Mouse (Mus musculus): ENCODE data around the gene Zfp672. TPM values are rescaled to one million over a fixed set of nuclear protein-coding genes. Genes with fewer than 3 reads are reported as not detected.
"Not testable (repeated sequence)": the region's sequence is repeated elsewhere in the genome, so short reads cannot be mapped to it uniquely, and the experiment has no call there.

Gene Zfp672
- polyA plus RNA-seq, 1 experiment: 12.5 TPM

DNA sequence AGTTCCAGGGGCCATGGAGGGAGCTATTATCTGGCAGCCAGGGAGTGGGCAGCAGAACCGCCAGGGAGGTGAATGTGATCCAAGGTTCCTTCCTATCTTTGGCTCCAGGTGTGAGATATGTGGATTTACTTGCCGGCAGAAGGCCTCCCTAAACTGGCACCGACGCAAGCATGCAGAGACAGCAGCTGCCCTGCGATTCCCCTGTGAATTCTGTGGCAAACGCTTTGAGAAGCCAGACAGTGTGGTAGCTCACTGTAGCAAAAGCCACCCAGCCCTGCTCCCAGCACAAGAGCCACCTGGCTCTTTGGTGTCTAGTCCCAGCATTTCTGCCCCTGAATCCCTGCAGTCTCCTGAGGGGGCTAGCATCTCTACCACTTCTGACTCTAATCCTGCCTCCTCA, 16.1 kb downstream of the Zfp672 start:
- H3K79me2 ChIP-seq (ENCODE audit: control insufficient read depth, insufficient read depth): no peaks in the 10 kb centered on the region
- TF ChIP-seq CEBPB (IDR thresholded peaks at IDR 0.05; ENCODE audit: low read depth) (no peak), USF1 (IDR thresholded peaks at IDR 0.05; ENCODE audit: low read depth) (no peak), CTCF (IDR thresholded peaks at IDR 0.05; ENCODE audit: control insufficient read depth, insufficient read depth, insufficient read length) (no peak), MYOD1 (IDR thresholded peaks at IDR 0.05; ENCODE audit: control insufficient read depth, insufficient read length, low read depth) (no peak), MYOG (IDR thresholded peaks at IDR 0.05; ENCODE audit: control insufficient read depth, extremely low read depth, insufficient read length) (no peak)
- H3K4me3 ChIP-seq (ENCODE audit: insufficient read depth, poor library complexity, severe bottlenecking): no peak overlapping the region
- no peak overlapping the region for H3ac ChIP-seq (ENCODE audit: control insufficient read depth, insufficient read length, low read depth)
- H3K27me3 ChIP-seq (ENCODE audit: control insufficient read depth, insufficient read depth, insufficient read length): no peaks in the 10 kb centered on the region
- peaks cover 67% of the 10 kb centered on the region for H3K36me3 ChIP-seq (ENCODE audit: control insufficient read depth, insufficient read depth)
- H3K79me3 ChIP-seq (ENCODE audit: low read depth): no peaks in the 10 kb centered on the region

- Histone ChIP-seq H3K4me3 (ENCODE audit: insufficient read depth, poor library complexity, severe bottlenecking) (no peak overlapping the region), H3K27me3 (ENCODE audit: control insufficient read depth, insufficient read depth, insufficient read length) (no peaks in the 10 kb centered on the region), H3K79me3 (ENCODE audit: low read depth) (peaks cover 2% of the 10 kb centered on the region), H3K79me2 (ENCODE audit: control insufficient read depth, insufficient read depth) (peaks cover 12% of the 10 kb centered on the region), H3ac (ENCODE audit: control insufficient read depth, insufficient read length, low read depth) (no peak overlapping the region), H3K36me3 (ENCODE audit: control insufficient read depth, insufficient read depth) (peaks cover 14% of the 10 kb centered on the region)
- no peak for TF ChIP-seq USF1 (IDR thresholded peaks at IDR 0.05; ENCODE audit: low read depth)
- no peak for TF ChIP-seq CEBPB (IDR thresholded peaks at IDR 0.05; ENCODE audit: low read depth)
- no peak for TF ChIP-seq MAX (IDR thresholded peaks at IDR 0.05)
- TF ChIP-seq CTCF (IDR thresholded peaks at IDR 0.05; ENCODE audit: control insufficient read depth, insufficient read depth, insufficient read length): no peak
- no peak for TF ChIP-seq MYOG (IDR thresholded peaks at IDR 0.05; ENCODE audit: control insufficient read depth, extremely low read depth, insufficient read length)
- TF ChIP-seq MYOD1 (IDR thresholded peaks at IDR 0.05; ENCODE audit: control insufficient read depth, insufficient read length, low read depth): no peak
- TF ChIP-seq FOSL1 (IDR thresholded peaks at IDR 0.05; ENCODE audit: insufficient read depth, low read length, poor library complexity, severe bottlenecking): no peak
Measured at GRCm38 (mm10) chr11:58308661-58309060, 21.5 kb downstream of the Zfp672 start.

- TF ChIP-seq MAX (IDR thresholded peaks at IDR 0.05): peak; percentile 69
- no peak for TF ChIP-seq FOSL1 (IDR thresholded peaks at IDR 0.05; ENCODE audit: insufficient read depth, low read length, poor library complexity, severe bottlenecking)
- Histone ChIP-seq H3ac (ENCODE audit: control insufficient read depth, insufficient read length, low read depth) (peak overlapping the region; percentile 78), H3K79me3 (ENCODE audit: low read depth) (peaks cover 2% of the 10 kb centered on the region), H3K27me3 (ENCODE audit: control insufficient read depth, insufficient read depth, insufficient read length) (no peaks in the 10 kb centered on the region), H3K4me3 (ENCODE audit: insufficient read depth, poor library complexity, severe bottlenecking) (peak overlapping the region; percentile 56), H3K79me2 (ENCODE audit: control insufficient read depth, insufficient read depth) (peaks cover 12% of the 10 kb centered on the region), H3K36me3 (ENCODE audit: control insufficient read depth, insufficient read depth) (peaks cover 13% of the 10 kb centered on the region)
Measured at GRCm38 (mm10) chr11:58307411-58308080, 22.6 kb downstream of the Zfp672 start.

GRCm38 (mm10) chr11:58306860-58307308, 23.3 kb downstream of the Zfp672 start, which contains the start of gene Zfp692:
Gene Zfp692 (plus strand): TSS chr11:58307069.
- TF ChIP-seq MYOD1 (IDR thresholded peaks at IDR 0.05; ENCODE audit: control insufficient read depth, insufficient read length, low read depth) (no peak), MAX (IDR thresholded peaks at IDR 0.05) (peak; percentile 85)
- peaks cover 13% of the 10 kb centered on the region for H3K36me3 ChIP-seq (ENCODE audit: control insufficient read depth, insufficient read depth)
- H3K79me3 ChIP-seq (ENCODE audit: low read depth): peaks cover 2% of the 10 kb centered on the region
- H3K4me3 ChIP-seq (ENCODE audit: insufficient read depth, poor library complexity, severe bottlenecking): peak within 1 kb of the TSS; percentile 56
- H3K79me2 ChIP-seq (ENCODE audit: control insufficient read depth, insufficient read depth): peaks cover 12% of the 10 kb centered on the region
- no peaks in the 10 kb centered on the region for H3K27me3 ChIP-seq (ENCODE audit: control insufficient read depth, insufficient read depth, insufficient read length)
- peak within 1 kb of the TSS; percentile 78 for H3ac ChIP-seq (ENCODE audit: control insufficient read depth, insufficient read length, low read depth)

DNA sequence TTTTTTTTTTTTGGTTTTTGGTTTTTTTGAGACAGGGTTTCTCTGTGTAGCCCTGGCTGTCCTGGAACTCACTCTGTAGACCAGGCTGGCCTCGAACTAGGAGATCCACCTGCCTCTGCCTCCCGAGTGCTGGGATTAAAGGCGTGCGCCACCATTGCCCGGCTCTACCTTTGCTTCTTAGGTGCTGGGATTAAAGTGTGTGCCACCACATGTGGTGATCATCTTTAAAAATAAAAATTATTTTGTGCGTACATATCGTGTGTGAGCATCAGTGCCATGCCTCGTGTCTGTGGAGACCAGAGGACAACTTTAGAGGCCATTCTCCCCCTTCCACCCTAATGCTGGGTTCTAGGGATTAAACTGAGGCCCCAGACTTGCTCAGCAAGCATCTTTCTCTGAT, 24.8 kb downstream of the Zfp672 start:
- H3K4me3 ChIP-seq (ENCODE audit: insufficient read depth, poor library complexity, severe bottlenecking); H3K27me3 ChIP-seq (ENCODE audit: control insufficient read depth, insufficient read depth, insufficient read length); H3K79me3 ChIP-seq (ENCODE audit: low read depth); H3K36me3 ChIP-seq (ENCODE audit: control insufficient read depth, insufficient read depth); H3ac ChIP-seq (ENCODE audit: control insufficient read depth, insufficient read length, low read depth): not testable (repeated sequence)
- H3K79me2 ChIP-seq (ENCODE audit: control insufficient read depth, insufficient read depth): peaks cover 12% of the 10 kb centered on the region

GRCm38 (mm10) chr11:58303594-58303993, 26.5 kb downstream of the Zfp672 start:
- Histone ChIP-seq H3K79me3 (ENCODE audit: low read depth) (peaks cover 2% of the 10 kb centered on the region), H3K79me2 (ENCODE audit: control insufficient read depth, insufficient read depth) (peaks cover 12% of the 10 kb centered on the region), H3K36me3 (ENCODE audit: control insufficient read depth, insufficient read depth) (no peaks in the 10 kb centered on the region), H3K27me3 (ENCODE audit: control insufficient read depth, insufficient read depth, insufficient read length) (no peaks in the 10 kb centered on the region), H3K4me3 (ENCODE audit: insufficient read depth, poor library complexity, severe bottlenecking) (no peak overlapping the region), H3ac (ENCODE audit: control insufficient read depth, insufficient read length, low read depth) (no peak overlapping the region)
- TF ChIP-seq CEBPB (IDR thresholded peaks at IDR 0.05; ENCODE audit: low read depth) (no peak), MAX (IDR thresholded peaks at IDR 0.05) (no peak), CTCF (IDR thresholded peaks at IDR 0.05; ENCODE audit: control insufficient read depth, insufficient read depth, insufficient read length) (no peak), MYOD1 (IDR thresholded peaks at IDR 0.05; ENCODE audit: control insufficient read depth, insufficient read length, low read depth) (no peak)
